Mouse (Mus musculus): ENCODE data around the gene Tmed11. TPM values are rescaled to one million over a fixed set of nuclear protein-coding genes. Genes with fewer than 3 reads are reported as not detected.

The Tmed11 gene
- total RNA-seq (2023), result not detected

DNA sequence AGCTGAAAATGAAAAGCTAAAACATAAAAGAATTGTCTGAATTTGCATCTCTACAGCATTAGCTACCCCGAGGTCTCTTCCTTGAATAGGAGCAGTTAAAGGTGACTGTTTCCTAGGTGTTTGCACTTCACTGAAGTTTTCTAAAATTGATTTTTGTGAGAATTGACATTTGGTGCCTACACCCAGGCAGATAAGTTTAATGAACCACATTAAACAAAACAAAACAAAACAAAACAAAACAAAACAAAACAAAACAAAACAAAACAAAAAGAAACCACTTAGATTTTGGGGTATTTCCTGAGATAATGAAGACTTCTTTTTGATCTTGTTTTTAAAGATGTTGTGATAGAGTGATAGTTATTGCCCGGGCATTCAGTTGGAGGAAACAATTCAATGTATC, at the start of gene Tmed11:
Gene Tmed11 (minus strand): TSS at position 101 of the 400 bp plus-strand sequence.

DNA sequence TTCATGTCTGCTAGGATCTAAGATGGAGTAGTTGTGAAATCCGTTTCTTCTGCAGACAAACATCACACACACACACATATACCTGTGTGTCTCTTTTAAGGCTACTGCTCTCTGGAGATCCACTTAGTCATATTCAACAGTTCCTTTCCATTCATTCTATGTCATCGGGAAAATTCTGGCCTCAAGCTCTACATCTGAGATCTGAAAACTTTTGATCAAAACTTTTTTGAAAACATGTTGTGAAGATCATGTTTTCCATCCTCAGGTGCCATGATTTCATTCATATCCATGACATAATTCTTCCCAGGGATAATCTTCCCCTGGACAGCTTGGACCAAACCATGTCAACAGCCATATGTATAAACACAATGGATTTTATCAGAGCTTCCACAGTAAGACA, 13.6 kb upstream of the Tmed11 start, which contains the start of gene Vmn2r8:
Gene Vmn2r8 (minus strand): TSS at position 101 of the 400 bp plus-strand sequence.

GRCm38 (mm10) chr5:108774630-108775306, 20.4 kb downstream of the Tmed11 start, which contains the start of gene Rnf212:
TSS of gene Rnf212 (minus strand) at chr5:108774982.

Other genes starting within 250 kb of the Tmed11 start
- not detected for gene Cplx1, start 245.3 kb downstream of the Tmed11 start, total RNA-seq (2023)
- 173 TPM for gene Gak, start 165.6 kb downstream of the Tmed11 start, total RNA-seq (2023)
- gene Tmem175, start 165.6 kb downstream of the Tmed11 start, total RNA-seq (2023), result 17.3 TPM
- 24.4 TPM for gene Idua, start 135.0 kb downstream of the Tmed11 start, total RNA-seq (2023)
- 43.3 TPM for gene Dgkq, start 125.7 kb downstream of the Tmed11 start, total RNA-seq (2023)
- not detected for gene Slc26a1, start 119.8 kb downstream of the Tmed11 start, total RNA-seq (2023)
- gene Fgfrl1, start 103.0 kb downstream of the Tmed11 start, total RNA-seq (2023), result 6.6 TPM
- gene Rnf212, start 20.4 kb downstream of the Tmed11 start, total RNA-seq (2023), result not detected
- gene Vmn2r8, start 13.5 kb upstream of the Tmed11 start, total RNA-seq (2023), result not detected
- gene Vmn2r9, start 57.2 kb upstream of the Tmed11 start, total RNA-seq (2023), result not detected
- not detected for gene Vmn2r10, start 211.2 kb upstream of the Tmed11 start, total RNA-seq (2023)

Measured in CD4-positive naive resting alpha-beta T cell, adult 76 days (primary cell).